Comparison of ENCODE assay signal across 9 mouse cellular contexts in the genomic region with DNA sequence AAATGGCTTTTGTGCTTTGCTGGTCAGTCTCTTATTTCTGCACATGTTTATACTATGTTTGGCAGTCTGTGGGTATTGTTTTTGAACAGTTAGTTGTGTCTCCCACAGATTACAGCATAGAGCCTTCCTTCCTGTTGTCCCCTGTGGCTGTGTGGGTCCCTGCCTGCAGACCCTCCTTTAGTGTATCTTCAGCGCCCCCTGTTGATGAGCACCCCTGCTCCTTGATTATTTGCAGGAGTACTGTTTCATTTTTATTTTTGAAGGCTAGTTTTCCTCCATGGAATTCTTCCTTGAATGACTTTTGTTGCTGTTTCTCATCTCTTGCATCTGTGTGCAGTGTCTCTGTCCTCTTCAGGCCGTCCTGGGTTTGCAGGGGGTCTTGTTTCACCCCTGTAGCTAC. TPM values are rescaled to one million over a fixed set of nuclear protein-coding genes. Genes with fewer than 3 reads are reported as not detected.
DNase-seq lines count a peak whose midpoint lies in the region; ATAC-seq lines count a peak whose summit lies in the region.
"Had no signal": no experiment of that assay in that cellular context is flagged by ENCODE, and none has a peak within 500 bp of the region (broad histone marks: within the 10 kb centered on the region; RNA-seq: fewer than 3 reads in every experiment).

No protein-coding gene starts in this region.

- WGBS in neural tube, embryonic 15.5 days, result 45% methylated on average over 2 of the region's 2 CpGs

- H3K27me3 ChIP-seq in neural tube, embryonic 15.5 days (replicated peaks), result no peaks in the 10 kb centered on the region

- H3K9me3 ChIP-seq in neural tube, embryonic 15.5 days (replicated peaks), result no peaks in the 10 kb centered on the region

- peak; percentile 56 for DNase-seq in gastrocnemius, adult 18-20 months (ENCODE audit: low spot score)
- DNase-seq in gastrocnemius, postnatal 36 days, result no peak
- peak; percentile 46 for DNase-seq in neural tube, embryonic 10.5 days (ENCODE audit: extremely low spot score, low spot score)
- peak; percentile 70 for DNase-seq in adrenal gland, postnatal 14 days
- DNase-seq in kidney, postnatal 10 days, result peak; percentile 77
- DNase-seq in naive thymus-derived CD4-positive, alpha-beta T cell, adult 2 months (ENCODE audit: low read depth), result peak; percentile 49
- DNase-seq in c-Kit-positive CD71-positive TER-119-positive erythroid progenitor cells, embryonic 14.5 days (ENCODE audit: low spot score), result no peak

- H3K9ac ChIP-seq in neural tube, embryonic 15.5 days (replicated peaks), result no peak overlapping the region

- H3K4me1 ChIP-seq in neural tube, embryonic 15.5 days, result no peaks in the 10 kb centered on the region

- ATAC-seq in neural tube, embryonic 15.5 days (ENCODE audit: low FRiP score), result no peak

- peaks cover 18% of the 10 kb centered on the region for H3K36me3 ChIP-seq in neural tube, embryonic 15.5 days

- no peak overlapping the region for H3K4me2 ChIP-seq in neural tube, embryonic 15.5 days

- intact Hi-C loops in gastrocnemius, postnatal 36 days (cut with DNase I), result loop anchor here (2.0 kb wide), 1 partner anchor 86 kb away; no protein-coding TSS in a partner anchor

- H3K27ac ChIP-seq in neural tube, embryonic 15.5 days (replicated peaks), result no peak overlapping the region

- no peak overlapping the region for H3K4me3 ChIP-seq in neural tube, embryonic 15.5 days (replicated peaks)
- H3K4me3 ChIP-seq: myocyte had no signal

RNA-seq across cellular contexts. Expression of a gene that starts 58.0 kb away (rescaled TPM):
- total RNA-seq in gastrocnemius, adult 18-20 months (2021), result 10 to 100 TPM in 1 of 2 experiments, 1 to 10 TPM in 1; 9.5 to 10.9 TPM
- 1 to 10 TPM; 7.0 to 9.5 TPM for total RNA-seq in gastrocnemius, postnatal 36 days (2021)
- polyA plus RNA-seq in neural tube, embryonic 15.5 days (2015; fragmentation: Nextera tagmentation; extraction: Ambion mirVana), result 10.9 and 13.3 TPM in 2 replicates
- 10.0 and 19.6 TPM in 2 replicates for total RNA-seq in adrenal gland, postnatal 14 days (2021)

Comparison
In these comparisons a context has a peak if more than half of its experiments do, and no peak if none do; other contexts are left out.
1. DNase-seq: peak in gastrocnemius, adult 18-20 months (single experiment), neural tube, embryonic 10.5 days (single experiment), adrenal gland, postnatal 14 days (single experiment), kidney, postnatal 10 days (single experiment) and naive thymus-derived CD4-positive, alpha-beta T cell, adult 2 months (single experiment); none in gastrocnemius, postnatal 36 days (0 of 2) and c-Kit-positive CD71-positive TER-119-positive erythroid progenitor cells, embryonic 14.5 days (single experiment).